Mouse (Mus musculus) cortical plate, adult 2 months (tissue): ENCODE data around the gene Bpifb9a.
"Not testable (repeated sequence)": the region's sequence is repeated elsewhere in the genome, so short reads cannot be mapped to it uniquely, and the experiment has no call there.

Source experiments
- CTCF ChIP-seq: fragments of 200-500 bp; IDR thresholded peaks from 2 replicates; pipeline ENCODE4 v1.5.1; 2011; ENCODE audit warnings: mild to moderate bottlenecking, control low read depth, low read length; ENCODE audit not compliant: insufficient read depth; ENCODE audit errors: extremely low read depth
- POLR2A ChIP-seq: fragments of 200-500 bp; IDR thresholded peaks from 2 replicates; pipeline ENCODE4 v1.6.1; 2011; ENCODE audit warnings: mild to moderate bottlenecking, low read length, control low read depth; ENCODE audit not compliant: insufficient read depth; ENCODE audit errors: extremely low read depth

GRCm38 (mm10) chr2:154306927-154307326 is 49.3 kb downstream of the Bpifb9a start, which contains the start of gene Bpifb9b:
- TF ChIP-seq CTCF, POLR2A: not testable (repeated sequence)
